Mouse (Mus musculus): ENCODE results near the gene Pum2.

Gene Pum2

DNA sequence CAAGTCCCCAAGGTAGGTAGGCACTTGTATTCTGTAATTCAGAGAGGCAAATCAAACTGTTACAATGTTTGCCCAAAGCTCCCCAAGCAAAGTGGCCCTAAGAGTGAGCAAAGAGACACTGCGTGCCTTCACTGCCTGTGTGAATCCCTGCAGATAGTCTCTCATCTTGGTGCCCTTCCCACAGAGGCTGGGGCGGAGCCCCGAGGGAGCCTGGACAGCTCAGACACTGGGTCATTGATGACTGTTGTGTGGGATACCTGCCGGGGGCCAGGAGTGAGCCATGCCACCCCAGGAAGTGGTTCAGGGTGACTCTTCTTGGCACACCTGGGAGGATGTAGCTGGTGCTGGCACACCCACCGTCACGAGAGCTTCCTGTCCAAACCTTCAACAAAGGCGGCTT is 87.1 kb downstream of the Pum2 start:
- DNase-seq (ENCODE audit: low read depth): no peak

DNA sequence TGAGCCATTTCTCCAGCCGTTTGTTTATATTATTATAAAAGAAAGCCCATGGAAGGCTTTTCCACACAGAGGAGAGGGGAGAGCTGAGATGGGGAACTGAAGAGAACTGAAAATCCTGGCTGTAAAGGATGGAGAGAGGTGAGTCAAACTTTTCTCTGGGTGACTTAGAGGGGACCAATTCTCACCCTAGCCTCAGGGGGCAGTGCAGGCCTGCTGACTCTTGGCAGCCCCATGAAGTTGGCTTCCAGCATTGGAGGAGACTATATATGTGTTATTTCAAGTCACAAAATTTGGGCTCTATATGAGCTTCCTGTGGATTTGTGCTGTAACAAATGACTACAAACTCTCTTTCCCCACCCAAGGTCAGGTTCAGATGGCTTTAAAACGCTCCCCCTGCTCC is 88.7 kb downstream of the Pum2 start:
- DNase-seq (ENCODE audit: low read depth): no peak

- no peak for DNase-seq (ENCODE audit: low read depth)
These were observed 90.4 kb downstream of the Pum2 start for GRCm38 (mm10) chr12:8764221-8764930.

DNA sequence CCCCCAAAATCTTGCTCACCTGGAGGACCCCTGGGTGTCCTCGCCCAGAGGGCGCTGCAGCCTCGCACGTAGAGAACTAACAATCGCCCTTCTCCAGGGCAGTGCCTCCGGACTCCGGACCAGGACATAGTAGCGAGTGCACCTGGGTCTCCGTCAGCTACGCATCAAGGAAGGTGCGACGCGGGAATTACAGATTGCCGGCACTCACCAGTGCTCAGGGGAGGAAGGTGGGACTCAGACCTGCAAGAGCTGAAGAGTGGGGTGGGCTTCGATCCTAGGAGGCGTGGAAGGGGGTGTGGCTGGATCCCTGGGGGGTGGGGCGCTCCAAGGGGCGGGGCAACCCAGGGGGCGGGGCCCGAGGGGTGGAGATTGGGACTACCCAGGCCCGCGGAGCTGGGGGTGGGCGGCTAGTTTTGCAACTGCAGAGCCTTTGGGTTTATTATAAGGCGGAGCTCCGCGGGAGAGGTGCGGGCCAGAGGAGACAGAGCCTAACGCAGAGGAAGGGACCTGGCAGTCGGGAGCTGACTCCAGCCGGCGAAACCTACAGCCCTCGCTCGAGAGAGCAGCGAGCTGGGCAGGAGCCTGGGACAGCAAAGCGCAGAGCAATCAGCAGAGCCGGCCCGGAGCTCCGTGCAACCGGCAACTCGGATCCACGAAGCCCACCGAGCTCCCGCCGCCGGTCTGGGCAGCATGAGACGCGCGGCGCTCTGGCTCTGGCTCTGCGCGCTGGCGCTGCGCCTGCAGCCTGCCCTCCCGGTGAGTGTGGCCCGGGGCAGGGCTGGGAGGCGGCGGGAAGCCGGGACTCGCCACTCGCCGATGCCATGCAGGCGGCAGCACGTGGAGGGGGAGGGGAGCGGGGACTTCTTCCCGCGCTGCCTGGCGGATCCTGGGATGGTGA is 97.3 kb downstream of the Pum2 start, which contains the start of gene Sdc1:
Gene Sdc1, plus strand, starts transcription at position 378 of the 898 bp plus-strand sequence.
- peak; percentile 51 for DNase-seq (ENCODE audit: low read depth)

DNA sequence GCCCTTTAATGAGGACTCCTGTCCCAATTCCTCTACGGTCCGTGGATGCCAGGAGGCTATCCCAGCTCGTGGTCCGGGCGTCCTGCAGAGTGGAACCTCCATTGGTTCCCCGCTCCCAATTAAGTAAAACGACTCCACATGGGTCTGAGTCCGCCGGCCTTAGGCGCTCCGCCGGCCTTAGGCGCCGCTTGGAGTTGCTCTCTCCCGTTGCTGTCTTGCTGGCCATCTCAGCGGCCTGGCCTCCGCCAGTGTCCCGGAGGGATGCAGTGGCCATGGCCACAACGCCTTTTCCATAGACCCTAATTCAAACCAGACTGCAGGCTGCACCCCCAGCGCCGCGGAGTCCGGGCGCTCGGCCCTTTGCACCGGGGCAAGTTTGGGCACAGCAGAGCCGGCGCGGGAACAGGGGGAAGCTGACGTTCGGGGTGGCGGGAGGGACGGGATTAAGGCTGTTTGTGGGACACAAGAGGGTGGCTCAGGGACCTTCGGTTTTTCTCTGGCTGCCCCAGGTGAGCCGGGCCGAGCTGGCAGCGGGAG is 98.0 kb downstream of the Pum2 start:
- DNase-seq (ENCODE audit: low read depth): no peak

DNA sequence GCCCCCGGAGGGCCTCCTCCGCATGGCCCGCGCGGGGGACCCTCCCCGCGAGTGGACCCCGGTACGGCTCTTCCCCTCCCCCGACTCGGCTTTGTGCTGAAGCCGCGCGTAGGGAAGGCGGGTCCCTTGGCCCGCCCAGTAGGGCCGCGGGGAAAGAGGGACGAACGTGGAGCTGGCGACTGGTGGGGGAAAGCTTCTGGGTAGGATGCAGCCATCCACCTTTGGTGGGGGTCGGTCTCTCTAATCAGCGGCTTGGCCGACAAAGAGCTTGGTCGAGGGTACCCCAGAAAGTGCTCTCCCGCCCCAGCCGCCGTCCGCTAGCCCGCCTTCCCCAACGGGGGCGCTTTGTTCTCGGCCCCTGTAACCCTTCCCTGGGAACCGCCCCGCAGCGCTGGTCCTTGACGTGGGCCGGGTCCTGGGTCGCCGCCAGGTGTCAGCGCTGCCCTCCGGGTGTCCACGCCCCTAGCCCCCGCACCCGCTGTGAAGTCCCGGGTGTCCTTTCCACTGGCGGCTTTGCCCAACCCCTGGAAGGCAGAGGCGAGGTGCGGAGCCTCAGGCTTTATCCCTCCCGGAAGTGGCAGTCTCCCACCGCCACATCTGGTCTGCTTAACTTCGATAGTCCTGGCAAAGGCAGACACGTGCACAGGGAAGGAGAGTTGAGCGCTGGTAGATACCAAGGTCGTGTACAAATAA is 98.7 kb downstream of the Pum2 start:
- DNase-seq (ENCODE audit: low read depth): no peak

DNA sequence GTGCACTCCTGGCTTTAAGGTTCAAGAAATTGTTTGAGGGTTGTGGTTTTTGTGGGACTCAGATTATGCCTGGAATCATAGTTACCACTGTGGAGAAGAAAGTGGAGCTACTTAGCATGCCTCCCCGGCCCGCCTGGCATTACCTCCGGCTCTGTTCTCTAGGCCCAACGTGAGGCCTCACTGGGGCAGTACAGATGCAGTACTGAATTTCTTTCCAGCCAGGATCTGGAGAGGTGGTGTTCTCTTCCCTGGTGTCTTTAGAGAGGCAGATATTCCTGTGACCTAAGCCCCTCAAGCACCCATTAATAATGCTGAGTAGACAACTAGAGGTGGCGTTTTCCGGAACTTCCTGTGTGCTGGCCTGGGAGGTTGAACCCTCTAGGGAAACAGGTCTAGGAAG is 99.4 kb downstream of the Pum2 start:
- DNase-seq (ENCODE audit: low read depth): no peak

DNA sequence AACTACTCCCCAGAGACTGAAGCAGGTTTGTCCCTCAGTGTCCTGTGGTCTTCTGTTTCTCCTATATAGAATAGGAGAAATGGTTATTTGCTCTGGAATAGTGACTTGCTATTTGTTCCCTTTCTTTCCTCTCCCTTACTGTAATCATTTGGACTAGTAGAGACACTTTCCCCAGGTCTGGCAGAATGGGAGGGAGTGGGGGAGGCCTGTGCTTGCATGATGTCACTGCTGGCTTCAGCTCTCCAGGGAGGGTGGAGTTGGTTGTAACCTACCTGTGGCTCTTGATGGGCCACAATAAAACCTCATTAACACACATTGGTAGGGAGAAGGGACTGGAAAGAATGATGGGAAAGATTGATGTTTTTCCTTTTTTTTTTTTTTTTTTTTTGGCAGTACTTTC is 100.2 kb downstream of the Pum2 start:
- no peak for DNase-seq (ENCODE audit: low read depth)

DNA sequence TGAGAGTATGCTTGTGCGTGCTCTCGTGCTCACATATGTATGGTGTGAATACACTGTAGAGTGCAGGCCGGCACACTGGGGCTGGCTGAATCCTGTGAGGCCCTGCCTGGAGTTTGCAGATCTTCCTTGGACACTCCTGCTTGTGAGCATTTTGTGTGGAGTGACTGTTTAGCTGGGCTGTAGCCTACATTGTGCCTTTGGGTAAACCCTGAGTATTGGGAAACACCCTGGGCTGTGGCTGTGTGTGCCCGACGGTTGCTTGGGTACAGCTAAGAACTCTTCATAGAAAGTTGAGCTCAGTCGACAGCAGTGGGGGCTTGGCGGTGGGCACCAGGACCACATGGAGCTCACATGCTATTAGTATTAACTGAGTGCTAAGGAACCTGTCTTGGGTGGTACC is 102.3 kb downstream of the Pum2 start:
- DNase-seq (ENCODE audit: low read depth): no peak

DNA sequence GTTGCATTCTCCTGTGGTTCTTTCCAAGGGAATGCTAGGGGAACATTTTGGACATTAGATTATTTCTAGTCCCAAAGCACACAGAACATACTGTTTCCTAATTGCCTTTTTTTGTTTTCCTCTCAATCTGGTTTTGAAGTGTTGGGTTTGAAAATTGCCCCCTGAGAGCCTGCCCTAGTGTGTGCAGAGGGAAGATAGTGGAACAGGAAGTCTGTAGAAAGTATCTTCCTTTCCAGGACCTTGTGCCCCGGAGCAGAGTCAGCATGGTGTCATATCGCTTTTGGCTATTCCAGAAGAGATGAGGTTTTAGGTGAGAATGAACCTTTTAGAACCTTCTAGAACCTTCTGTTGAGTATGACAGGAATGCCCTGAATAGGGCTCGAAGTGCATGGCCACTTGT is 102.8 kb downstream of the Pum2 start:
- DNase-seq (ENCODE audit: low read depth): no peak

GRCm38 (mm10) chr12:8778106-8778505 is 104.2 kb downstream of the Pum2 start:
- no peak for DNase-seq (ENCODE audit: low read depth)

GRCm38 (mm10) chr12:8779851-8780250 is 105.9 kb downstream of the Pum2 start:
- DNase-seq (ENCODE audit: low read depth): no peak

DNA sequence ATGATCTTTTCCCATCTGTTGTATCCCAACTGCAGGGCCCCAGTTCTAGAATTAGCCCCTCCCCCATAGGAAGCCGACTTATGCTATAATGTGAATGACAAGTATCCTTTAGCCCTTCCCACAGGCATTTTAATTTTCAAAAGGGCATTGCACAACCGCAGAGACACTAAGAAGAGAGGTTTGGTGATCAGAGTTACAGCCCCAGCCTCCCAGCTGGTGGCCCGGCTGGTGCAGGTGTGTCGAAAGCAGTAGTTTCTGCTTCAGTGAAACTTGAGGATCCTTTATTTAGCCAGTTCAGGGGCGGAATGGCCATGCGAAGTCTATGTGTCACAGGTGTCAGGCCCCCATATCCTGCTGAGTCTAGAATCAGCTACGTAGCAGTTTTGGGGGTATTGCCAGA is 107.2 kb downstream of the Pum2 start:
- no peak for DNase-seq (ENCODE audit: low read depth)

GRCm38 (mm10) chr12:8781681-8782378 is 107.9 kb downstream of the Pum2 start:
- peak; percentile 82 for DNase-seq (ENCODE audit: low read depth)

DNA sequence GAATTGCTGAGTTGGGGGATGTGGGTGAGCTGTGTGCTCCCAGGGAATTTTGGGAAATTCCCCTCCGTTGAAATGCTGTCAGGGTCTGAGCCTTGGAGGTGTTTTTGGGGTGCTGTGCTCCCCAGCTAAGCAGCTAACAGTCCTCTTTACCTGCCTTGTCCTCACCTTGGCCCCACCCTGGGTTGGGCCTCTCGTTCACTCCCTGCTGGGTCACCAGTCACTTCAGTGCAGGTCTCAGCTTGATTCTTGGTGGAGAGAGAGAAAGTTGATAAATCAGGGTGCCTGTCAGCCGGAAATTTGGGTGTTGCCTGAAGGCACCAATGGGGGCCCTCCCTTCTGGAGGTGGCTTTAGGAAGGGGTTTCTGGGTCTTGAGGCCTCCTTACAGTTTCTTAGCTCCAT is 108.6 kb downstream of the Pum2 start:
- DNase-seq (ENCODE audit: low read depth): no peak

DNA sequence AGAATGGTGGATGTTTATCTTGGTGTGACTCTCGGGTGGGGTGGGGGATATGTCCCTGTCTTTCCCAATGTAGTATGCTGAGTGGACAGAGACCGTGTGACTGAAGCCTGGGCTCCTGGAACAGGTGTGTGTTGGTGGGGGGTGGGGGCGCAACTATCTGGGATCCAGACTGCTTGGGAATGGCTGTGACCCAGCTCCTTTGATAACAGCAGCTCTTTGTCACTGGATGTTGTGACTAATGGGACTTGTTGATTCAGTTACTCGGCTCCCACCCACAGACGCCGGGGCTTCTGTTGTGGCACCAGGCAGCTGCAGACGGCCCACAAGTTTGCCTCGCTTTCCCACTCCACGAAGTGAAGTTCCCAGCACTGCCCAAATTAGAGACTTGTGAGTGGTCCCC is 110.3 kb downstream of the Pum2 start:
- DNase-seq (ENCODE audit: low read depth): no peak

- DNase-seq (ENCODE audit: low read depth): no peak
These were observed 112.5 kb downstream of the Pum2 start for GRCm38 (mm10) chr12:8786476-8786875.

DNA sequence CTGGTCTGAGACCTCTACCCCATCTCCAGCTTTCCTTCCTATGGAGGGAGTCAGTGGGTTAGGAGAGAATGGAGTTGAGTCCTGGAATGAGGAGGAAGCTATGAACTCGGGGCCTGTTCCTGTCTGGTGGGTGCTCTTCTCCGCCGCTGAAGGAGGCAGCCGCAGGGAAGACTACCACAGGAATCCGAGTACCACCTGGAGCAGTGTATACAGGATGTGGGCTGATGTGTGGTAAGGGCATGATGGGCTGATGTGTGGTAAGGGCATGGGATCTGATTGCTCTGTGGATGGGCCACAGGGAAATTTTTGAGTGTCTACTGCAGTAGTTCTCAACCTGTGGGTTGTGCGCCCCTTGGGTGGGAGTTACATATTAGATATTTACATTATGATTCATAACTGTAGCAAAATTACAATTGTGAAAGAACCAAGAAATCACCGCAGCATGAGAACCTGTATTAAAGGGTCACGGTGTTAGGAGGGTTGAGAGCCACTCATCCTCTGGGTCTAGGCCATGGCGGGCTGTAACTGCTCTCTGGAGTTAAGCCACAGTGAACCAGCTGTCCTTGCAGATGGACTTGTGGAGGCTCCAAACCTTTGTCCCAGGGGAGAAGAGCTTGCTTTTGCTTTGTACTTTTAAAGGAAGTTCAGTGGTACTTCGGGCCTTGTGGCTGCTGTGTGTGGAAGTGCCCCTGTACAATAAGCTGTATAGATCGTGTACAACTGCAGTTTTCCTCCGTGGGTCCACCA is 113.2 kb downstream of the Pum2 start:
- DNase-seq (ENCODE audit: low read depth): no peak

GRCm38 (mm10) chr12:8788469-8788868 is 114.5 kb downstream of the Pum2 start:
- DNase-seq (ENCODE audit: low read depth): no peak

- DNase-seq (ENCODE audit: low read depth): no peak
These were observed 116.7 kb downstream of the Pum2 start for GRCm38 (mm10) chr12:8790615-8791014.

- DNase-seq (ENCODE audit: low read depth): no peak
These were observed 119.6 kb downstream of the Pum2 start for GRCm38 (mm10) chr12:8793410-8794051.
